Mouse (Mus musculus): Measurements from ENCODE around the gene Bod1. TPM values are rescaled to one million over a fixed set of nuclear protein-coding genes. Genes with fewer than 3 reads are reported as not detected.

Gene Bod1
- polyA plus RNA-seq, 1 experiment, result 75.3 TPM

GRCm38 (mm10) chr11:31669172-31669869 lies 2.4 kb downstream of the Bod1 start:
- peak; percentile 88 for DNase-seq (ENCODE audit: low read depth)

- no peak for DNase-seq (ENCODE audit: low read depth)
Observed at GRCm38 (mm10) chr11:31664186-31664585, 7.5 kb downstream of the Bod1 start.

GRCm38 (mm10) chr11:31663501-31663900 lies 8.2 kb downstream of the Bod1 start:
- no peak for DNase-seq (ENCODE audit: low read depth)

- DNase-seq (ENCODE audit: low read depth), result no peak
Observed at GRCm38 (mm10) chr11:31662872-31663446, 8.7 kb downstream of the Bod1 start.

- no peak for DNase-seq (ENCODE audit: low read depth)
Observed at GRCm38 (mm10) chr11:31662214-31662613, 9.5 kb downstream of the Bod1 start.

- no peak for DNase-seq (ENCODE audit: low read depth)
Observed at GRCm38 (mm10) chr11:31657806-31658175, 13.9 kb downstream of the Bod1 start.

GRCm38 (mm10) chr11:31657168-31657805 lies 14.4 kb downstream of the Bod1 start:
- DNase-seq (ENCODE audit: low read depth), result no peak

- no peak for DNase-seq (ENCODE audit: low read depth)
Observed at GRCm38 (mm10) chr11:31649507-31649906, 22.2 kb downstream of the Bod1 start.

GRCm38 (mm10) chr11:31647268-31647667 lies 24.4 kb downstream of the Bod1 start:
- DNase-seq (ENCODE audit: low read depth), result no peak

- no peak for DNase-seq (ENCODE audit: low read depth)
Observed at GRCm38 (mm10) chr11:31646571-31646970, 25.1 kb downstream of the Bod1 start.

GRCm38 (mm10) chr11:31643120-31643519 lies 28.6 kb downstream of the Bod1 start:
- DNase-seq (ENCODE audit: low read depth), result no peak

- no peak for DNase-seq (ENCODE audit: low read depth)
Observed at GRCm38 (mm10) chr11:31641066-31641810, 30.4 kb downstream of the Bod1 start.

GRCm38 (mm10) chr11:31640187-31640586 lies 31.5 kb downstream of the Bod1 start:
- no peak for DNase-seq (ENCODE audit: low read depth)

GRCm38 (mm10) chr11:31637788-31638373 lies 33.8 kb downstream of the Bod1 start:
- no peak for DNase-seq (ENCODE audit: low read depth)

GRCm38 (mm10) chr11:31628700-31629099 lies 43.0 kb downstream of the Bod1 start:
- no peak for DNase-seq (ENCODE audit: low read depth)

GRCm38 (mm10) chr11:31620796-31621195 lies 50.9 kb downstream of the Bod1 start:
- DNase-seq (ENCODE audit: low read depth), result no peak

GRCm38 (mm10) chr11:31617797-31618196 lies 53.9 kb downstream of the Bod1 start:
- no peak for DNase-seq (ENCODE audit: low read depth)

- DNase-seq (ENCODE audit: low read depth), result peak; percentile 81
Observed at GRCm38 (mm10) chr11:31617236-31617635, 54.4 kb downstream of the Bod1 start.

GRCm38 (mm10) chr11:31616722-31617121 lies 55.0 kb downstream of the Bod1 start:
- DNase-seq (ENCODE audit: low read depth), result peak; percentile 65
